Mouse (Mus musculus) kidney, adult 2 months (tissue): ENCODE results near the gene Fkbp14.

Experiments
- CTCF ChIP-seq: fragments of 200-500 bp; conservative IDR thresholded peaks from 2 replicates; pipeline ENCODE4 v1.5.1; 2011; ENCODE audit warnings: low read depth, mild to moderate bottlenecking, control low read depth, low read length, moderate library complexity, mixed read lengths; ENCODE audit not compliant: insufficient read depth, insufficient read length
- POLR2A ChIP-seq: fragments of 200-500 bp; IDR thresholded peaks from one replicate; pipeline ENCODE4 v1.6.1; 2011; ENCODE audit warnings: low read depth, low read length, control low read depth

- TF ChIP-seq POLR2A, result no peak
- no peak for TF ChIP-seq CTCF
Observed at GRCm38 (mm10) chr6:54573218-54573955, 23.7 kb downstream of the Fkbp14 start.
